Mouse (Mus musculus): ENCODE results near the gene Cand2. TPM values are rescaled to one million over a fixed set of nuclear protein-coding genes. Genes with fewer than 3 reads are reported as not detected.
"Not testable (repeated sequence)": the region's sequence is repeated elsewhere in the genome, so short reads cannot be mapped to it uniquely, and the experiment has no call there.

Cand2 gene
- polyA plus RNA-seq, 1 experiment from 2014 or later, result 62.5 TPM

GRCm38 (mm10) chr6:115808488-115809231 is 34.3 kb downstream of the Cand2 start, which contains the start of gene Rpl32:
TSS of gene Rpl32 (minus strand) at chr6:115808747.
- WGBS, result under 1% methylated on average over 47 of the region's 47 CpGs
- Histone ChIP-seq H3K27me3 (no peaks in the 10 kb centered on the region), H3K9ac (peak within 1 kb of the TSS; percentile 99), H3K9me3 (no peaks in the 10 kb centered on the region), H3K36me3 (peaks cover 38% of the 10 kb centered on the region), H3K4me3 (peak within 1 kb of the TSS; percentile 99), H3K27ac (peak within 1 kb of the TSS; percentile 98), H3K4me1 (peaks cover 18% of the 10 kb centered on the region), H3K4me2 (replicated peaks) (peak within 1 kb of the TSS; percentile 93)
- peak; percentile 75; the same call in 1 of the 2 replicates for ATAC-seq (ENCODE audit: insufficient number of reproducible peaks, insufficient read depth, low FRiP score, low TSS enrichment)

DNA sequence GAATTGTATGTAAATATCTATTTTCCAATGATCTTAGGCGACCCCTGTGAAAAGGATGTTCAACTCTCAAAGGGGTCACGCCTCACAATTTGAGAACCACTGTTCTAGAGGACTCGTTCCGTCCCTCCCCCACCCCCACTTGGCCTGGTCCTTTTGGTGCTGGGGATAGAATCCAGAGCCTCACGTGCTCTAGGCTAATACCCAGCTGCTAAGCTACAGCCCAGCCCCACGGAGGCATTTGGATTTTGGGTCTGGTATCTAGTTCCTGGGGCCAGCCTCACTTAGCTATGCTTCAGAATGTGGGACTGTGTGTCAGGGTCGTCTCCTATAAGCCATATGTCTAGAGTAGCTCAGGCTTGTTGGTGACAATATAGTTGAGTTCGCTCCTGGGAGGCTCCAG is 37.3 kb downstream of the Cand2 start:
- H3K4me1 ChIP-seq, result peaks cover 9% of the 10 kb centered on the region
- H3K4me3 ChIP-seq, result no peak overlapping the region
- WGBS, result 63% methylated on average over 8 of the region's 8 CpGs
- no peaks in the 10 kb centered on the region for H3K9me3 ChIP-seq
- peaks cover 10% of the 10 kb centered on the region for H3K36me3 ChIP-seq
- H3K4me2 ChIP-seq (replicated peaks), result no peak overlapping the region
- no peak overlapping the region for H3K27ac ChIP-seq
- no peaks in the 10 kb centered on the region for H3K27me3 ChIP-seq
- H3K9ac ChIP-seq, result no peak overlapping the region
- no peak for ATAC-seq (ENCODE audit: insufficient number of reproducible peaks, insufficient read depth, low FRiP score, low TSS enrichment)

GRCm38 (mm10) chr6:115814104-115814503 is 39.8 kb downstream of the Cand2 start:
- no peak overlapping the region for H3K4me3 ChIP-seq
- WGBS, result 35% methylated on average over 4 of the region's 4 CpGs
- H3K4me1 ChIP-seq, result no peaks in the 10 kb centered on the region; the same call in 1 of the 2 replicates
- no peaks in the 10 kb centered on the region for H3K9me3 ChIP-seq
- ATAC-seq (ENCODE audit: insufficient number of reproducible peaks, insufficient read depth, low FRiP score, low TSS enrichment), result no peak
- no peak overlapping the region for H3K9ac ChIP-seq
- no peaks in the 10 kb centered on the region for H3K36me3 ChIP-seq
- no peak overlapping the region for H3K4me2 ChIP-seq (replicated peaks)
- H3K27ac ChIP-seq, result no peak overlapping the region
- no peaks in the 10 kb centered on the region for H3K27me3 ChIP-seq

GRCm38 (mm10) chr6:115815041-115815440 is 40.7 kb downstream of the Cand2 start:
- H3K27me3 ChIP-seq, result no peaks in the 10 kb centered on the region
- 76% methylated on average over 4 of the region's 4 CpGs for WGBS
- ATAC-seq (ENCODE audit: insufficient number of reproducible peaks, insufficient read depth, low FRiP score, low TSS enrichment), result no peak
- H3K36me3 ChIP-seq, result no peaks in the 10 kb centered on the region
- H3K4me2 ChIP-seq (replicated peaks), result no peak overlapping the region
- H3K27ac ChIP-seq, result no peak overlapping the region
- H3K4me3 ChIP-seq, result no peak overlapping the region
- no peaks in the 10 kb centered on the region for H3K9me3 ChIP-seq
- no peak overlapping the region for H3K9ac ChIP-seq
- H3K4me1 ChIP-seq, result no peaks in the 10 kb centered on the region; the same call in 1 of the 2 replicates

DNA sequence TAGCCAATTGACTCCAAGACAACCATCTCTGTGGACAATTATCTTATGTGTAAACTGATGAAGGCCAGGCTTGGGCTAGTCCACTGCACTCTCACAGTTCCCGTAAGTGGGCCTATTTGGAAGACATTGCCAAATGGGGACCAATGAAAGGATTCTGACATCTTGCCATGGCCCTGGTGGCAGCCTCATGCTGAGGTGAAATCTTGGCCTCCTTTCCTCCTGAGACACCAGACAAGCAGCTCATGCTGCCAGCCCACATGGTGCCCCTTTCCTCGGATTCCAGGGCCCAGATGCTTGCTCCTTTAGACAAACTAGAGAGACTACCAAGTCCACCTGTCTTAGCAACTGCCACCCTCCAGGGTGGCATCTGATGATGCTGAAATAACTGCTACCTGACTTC is 43.8 kb downstream of the Cand2 start:
- ATAC-seq (ENCODE audit: insufficient number of reproducible peaks, insufficient read depth, low FRiP score, low TSS enrichment), result no peak
- 83% methylated on average over 2 of the region's 2 CpGs for WGBS
- H3K27me3 ChIP-seq, result no peaks in the 10 kb centered on the region
- no peaks in the 10 kb centered on the region for H3K36me3 ChIP-seq
- no peak overlapping the region for H3K27ac ChIP-seq
- no peaks in the 10 kb centered on the region; the same call in 1 of the 2 replicates for H3K4me1 ChIP-seq
- H3K9me3 ChIP-seq, result no peaks in the 10 kb centered on the region
- H3K4me3 ChIP-seq, result no peak overlapping the region
- no peak overlapping the region for H3K9ac ChIP-seq
- H3K4me2 ChIP-seq (replicated peaks), result no peak overlapping the region

DNA sequence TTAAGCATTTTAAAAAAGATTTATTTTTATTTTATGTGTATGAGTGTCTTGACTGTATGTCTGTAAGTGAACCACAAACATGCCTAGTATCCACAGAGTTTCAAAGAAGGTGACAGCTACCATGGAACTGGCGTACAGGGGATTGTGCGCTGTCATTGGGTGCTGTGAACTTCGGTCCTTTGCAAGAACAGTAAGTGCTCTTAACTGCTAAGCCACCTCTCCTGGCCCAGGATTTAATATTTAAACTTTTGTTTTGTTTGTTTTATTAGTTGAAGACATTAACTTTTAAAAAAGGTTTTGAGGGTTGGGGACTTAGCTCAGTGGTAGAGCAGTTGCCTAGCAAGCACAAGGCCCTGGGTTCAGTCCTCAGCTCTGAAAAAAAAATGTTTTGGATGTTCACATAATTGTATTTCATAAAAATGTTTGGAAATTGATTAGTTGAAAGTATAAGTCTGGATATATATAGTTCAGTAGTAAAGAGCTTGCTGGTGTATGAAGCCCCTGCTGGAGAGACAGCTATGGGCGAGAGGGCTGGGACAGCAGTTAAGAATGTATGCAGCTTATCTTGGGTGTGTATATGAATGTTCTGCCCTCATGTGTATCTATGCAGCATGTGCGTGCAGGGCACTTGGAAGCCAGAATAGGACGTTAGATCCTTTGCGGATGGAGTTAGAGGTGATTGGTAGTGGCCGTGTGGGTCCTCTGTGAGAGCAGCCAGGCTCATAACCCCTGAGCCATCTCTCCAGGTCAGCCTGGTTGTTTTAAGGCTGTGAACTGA is 47.1 kb downstream of the Cand2 start:
- no peaks in the 10 kb centered on the region for H3K27me3 ChIP-seq

DNA sequence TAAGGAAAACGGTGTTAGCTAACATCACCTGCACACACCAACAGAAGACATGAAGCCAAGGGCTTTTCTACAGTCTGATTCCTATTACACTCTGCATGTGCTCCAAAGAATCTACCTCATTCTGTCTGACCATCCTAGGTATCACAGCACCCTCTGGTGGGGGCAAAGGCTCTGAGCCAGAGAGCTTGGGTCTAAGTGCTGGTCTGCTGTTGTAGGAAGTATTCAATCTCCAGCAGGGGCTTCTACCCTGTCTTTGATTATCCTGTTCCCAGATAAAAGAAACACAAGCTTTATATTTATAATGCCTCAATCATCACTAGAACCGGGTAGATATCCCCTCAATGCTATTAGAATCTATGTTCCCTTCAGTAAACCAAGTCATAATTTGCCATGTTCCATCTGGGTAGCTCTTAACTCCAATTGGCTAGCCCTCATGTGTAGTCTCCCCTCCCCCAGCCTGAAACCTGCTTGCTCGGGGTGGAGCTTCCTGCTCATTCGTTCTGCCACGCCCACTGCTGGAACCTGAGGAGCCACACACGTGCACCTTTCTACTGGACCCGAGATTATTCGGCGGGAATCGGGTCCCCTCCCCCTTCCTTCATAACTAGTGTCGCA is 49.6 kb downstream of the Cand2 start:
- 0 out of 2 replicates have a peak overlapping the region, but pooled peaks have one; percentile 9 for H3K4me3 ChIP-seq
- WGBS, result 8% methylated on average over 5 of the region's 11 CpGs

More for the DNA sequence above, 47.1 kb downstream of the Cand2 start:
- no peak overlapping the region for H3K9ac ChIP-seq
- no peaks in the 10 kb centered on the region for H3K9me3 ChIP-seq
- H3K4me3 ChIP-seq, result no peak overlapping the region
- WGBS, result 84% methylated on average over 8 of the region's 8 CpGs
- H3K27ac ChIP-seq, result no peak overlapping the region
- H3K4me1 ChIP-seq, result no peaks in the 10 kb centered on the region
- H3K4me2 ChIP-seq (replicated peaks), result no peak overlapping the region
- no peaks in the 10 kb centered on the region for H3K36me3 ChIP-seq
- no peak for ATAC-seq (ENCODE audit: insufficient number of reproducible peaks, insufficient read depth, low FRiP score, low TSS enrichment)

GRCm38 (mm10) chr6:115830779-115831601 is 56.7 kb downstream of the Cand2 start:
- Histone ChIP-seq H3K27me3 (no peaks in the 10 kb centered on the region), H3K36me3 (no peaks in the 10 kb centered on the region), H3K4me1 (no peaks in the 10 kb centered on the region), H3K9me3 (no peaks in the 10 kb centered on the region), H3K27ac (no peak overlapping the region), H3K9ac (no peak overlapping the region), H3K4me3 (no peak overlapping the region), H3K4me2 (replicated peaks) (no peak overlapping the region)
- no peak for ATAC-seq (ENCODE audit: insufficient number of reproducible peaks, insufficient read depth, low FRiP score, low TSS enrichment)
- 85% methylated on average over 6 of the region's 6 CpGs for WGBS

More for the DNA sequence above, 49.6 kb downstream of the Cand2 start:
- Histone ChIP-seq H3K27ac (0 out of 2 replicates have a peak overlapping the region, but pooled peaks have one; percentile 23), H3K4me2 (replicated peaks) (peak overlapping the region; percentile 34)
- not testable (repeated sequence) for H3K36me3 ChIP-seq, H3K4me1 ChIP-seq, H3K9me3 ChIP-seq, H3K27me3 ChIP-seq, H3K9ac ChIP-seq
- peak; percentile 95 for ATAC-seq (ENCODE audit: insufficient number of reproducible peaks, insufficient read depth, low FRiP score, low TSS enrichment)

- ATAC-seq (ENCODE audit: insufficient number of reproducible peaks, insufficient read depth, low FRiP score, low TSS enrichment), result no peak
- no peak overlapping the region for H3K27ac ChIP-seq
- no peak overlapping the region for H3K4me2 ChIP-seq (replicated peaks)
- H3K27me3 ChIP-seq, result no peaks in the 10 kb centered on the region
- no peak overlapping the region for H3K9ac ChIP-seq
- H3K9me3 ChIP-seq, result no peaks in the 10 kb centered on the region
- WGBS, result 88% methylated on average over 2 of the region's 2 CpGs
- H3K4me3 ChIP-seq, result no peak overlapping the region
- H3K36me3 ChIP-seq, result no peaks in the 10 kb centered on the region
- no peaks in the 10 kb centered on the region for H3K4me1 ChIP-seq
Measured at GRCm38 (mm10) chr6:115832152-115832850, 58.0 kb downstream of the Cand2 start.

DNA sequence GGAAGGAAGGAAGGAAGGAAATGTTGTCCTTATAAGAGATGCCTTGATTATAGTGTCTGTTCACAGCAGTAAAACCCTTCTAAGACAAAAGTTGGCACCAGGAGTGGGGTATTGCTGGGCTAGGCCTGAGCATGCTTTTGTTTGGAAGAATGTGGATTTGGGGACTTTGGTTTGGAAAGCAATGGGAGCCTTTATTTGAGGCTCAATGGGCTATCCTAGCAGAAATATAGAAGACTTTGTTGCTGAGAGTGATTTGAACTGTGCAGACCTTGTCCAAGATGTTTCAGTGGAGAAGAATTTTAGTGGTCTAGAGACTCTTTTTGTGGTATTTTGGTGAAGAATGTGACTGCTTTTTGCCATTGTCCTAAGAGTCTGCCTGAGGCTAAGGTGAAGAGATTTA is 59.5 kb downstream of the Cand2 start:
- no peak overlapping the region for H3K4me2 ChIP-seq (replicated peaks)
- H3K27ac ChIP-seq, result no peak overlapping the region
- H3K9ac ChIP-seq, result no peak overlapping the region
- no peaks in the 10 kb centered on the region for H3K27me3 ChIP-seq
- no peaks in the 10 kb centered on the region for H3K36me3 ChIP-seq
- no peak overlapping the region for H3K4me3 ChIP-seq
- no peaks in the 10 kb centered on the region for H3K9me3 ChIP-seq
- H3K4me1 ChIP-seq, result no peaks in the 10 kb centered on the region
- no peak for ATAC-seq (ENCODE audit: insufficient number of reproducible peaks, insufficient read depth, low FRiP score, low TSS enrichment)
